Mouse (Mus musculus): ENCODE results near the gene Dpep2nb. TPM values are rescaled to one million over a fixed set of nuclear protein-coding genes. Genes with fewer than 3 reads are reported as not detected.

Gene Dpep2nb
- polyA plus RNA-seq, 1 experiment from 2014 or later, result not detected

- H3K9ac ChIP-seq (ENCODE audit: low read depth, low read length), result no peak overlapping the region
- no peak for ATAC-seq
- 93% methylated on average over 4 of the region's 4 CpGs for WGBS
- H3K4me2 ChIP-seq (ENCODE audit: low read length), result no peak overlapping the region
- no peaks in the 10 kb centered on the region for H3K9me3 ChIP-seq (ENCODE audit: control insufficient read depth, low read length)
- H3K4me1 ChIP-seq (ENCODE audit: control insufficient read depth, insufficient read depth, low read depth, low read length), result no peaks in the 10 kb centered on the region; the same call in 1 of the 2 replicates
- H3K4me3 ChIP-seq (ENCODE audit: low read length), result no peak overlapping the region
- H3K27ac ChIP-seq (ENCODE audit: low read depth, low read length), result no peak overlapping the region
- no peaks in the 10 kb centered on the region for H3K36me3 ChIP-seq (ENCODE audit: control insufficient read depth, insufficient read depth, low read length)
- H3K27me3 ChIP-seq (replicated peaks; ENCODE audit: control insufficient read depth, insufficient read depth, low read length), result no peaks in the 10 kb centered on the region
These were observed 49.2 kb downstream of the Dpep2nb start for GRCm38 (mm10) chr8:105956556-105956955.

GRCm38 (mm10) chr8:105951057-105951659 is 54.6 kb downstream of the Dpep2nb start:
- Histone ChIP-seq H3K36me3 (ENCODE audit: control insufficient read depth, insufficient read depth, low read length) (no peaks in the 10 kb centered on the region), H3K4me2 (ENCODE audit: low read length) (peak overlapping the region; percentile 10; the same call in 1 of the 2 replicates), H3K27ac (ENCODE audit: low read depth, low read length) (peak overlapping the region; percentile 77), H3K27me3 (replicated peaks; ENCODE audit: control insufficient read depth, insufficient read depth, low read length) (no peaks in the 10 kb centered on the region), H3K4me1 (ENCODE audit: control insufficient read depth, insufficient read depth, low read depth, low read length) (peaks cover 7% of the 10 kb centered on the region; the same call in 1 of the 2 replicates), H3K9me3 (ENCODE audit: control insufficient read depth, low read length) (no peaks in the 10 kb centered on the region), H3K9ac (ENCODE audit: low read depth, low read length) (no peak overlapping the region), H3K4me3 (ENCODE audit: low read length) (no peak overlapping the region)
- peak; percentile 95 for ATAC-seq
- 37% methylated on average over 7 of the region's 7 CpGs for WGBS

GRCm38 (mm10) chr8:105949350-105949749 is 56.4 kb downstream of the Dpep2nb start:
- no peaks in the 10 kb centered on the region for H3K27me3 ChIP-seq (replicated peaks; ENCODE audit: control insufficient read depth, insufficient read depth, low read length)
- WGBS, result 48% methylated on average over 10 of the region's 10 CpGs
- H3K9ac ChIP-seq (ENCODE audit: low read depth, low read length), result no peak overlapping the region
- peak; percentile 46 for ATAC-seq
- peak overlapping the region; percentile 31 for H3K27ac ChIP-seq (ENCODE audit: low read depth, low read length)
- no peaks in the 10 kb centered on the region for H3K9me3 ChIP-seq (ENCODE audit: control insufficient read depth, low read length)
- H3K4me2 ChIP-seq (ENCODE audit: low read length), result no peak overlapping the region
- H3K36me3 ChIP-seq (ENCODE audit: control insufficient read depth, insufficient read depth, low read length), result no peaks in the 10 kb centered on the region
- no peak overlapping the region for H3K4me3 ChIP-seq (ENCODE audit: low read length)
- H3K4me1 ChIP-seq (ENCODE audit: control insufficient read depth, insufficient read depth, low read depth, low read length), result peaks cover 7% of the 10 kb centered on the region; the same call in 1 of the 2 replicates

Small RNA genes within 50 kb of the gene (microRNA-seq; reads per million reads assigned to microRNA genes)
- not detected for gene Mir7074

Other genes with a start within 250 kb of the Dpep2nb start
- 82.7 and 82.9 TPM in 2 replicates for gene Gfod2, start 247.3 kb downstream of the Dpep2nb start, polyA plus RNA-seq (2015; fragmentation: Nextera tagmentation; extraction: Ambion mirVana)
- 8.9 and 9.3 TPM in 2 replicates for gene Ranbp10, start 178.6 kb downstream of the Dpep2nb start, polyA plus RNA-seq (2015; fragmentation: Nextera tagmentation; extraction: Ambion mirVana)
- 0.86 and 1.4 TPM in 2 replicates for gene Tsnaxip1, start 178.2 kb downstream of the Dpep2nb start, polyA plus RNA-seq (2015; fragmentation: Nextera tagmentation; extraction: Ambion mirVana)
- gene Cenpt, start 152.7 kb downstream of the Dpep2nb start, polyA plus RNA-seq (2015; fragmentation: Nextera tagmentation; extraction: Ambion mirVana), result 52.3 and 54.7 TPM in 2 replicates
- 52.5 and 55.9 TPM in 2 replicates for gene Thap11, start 150.8 kb downstream of the Dpep2nb start, polyA plus RNA-seq (2015; fragmentation: Nextera tagmentation; extraction: Ambion mirVana)
- gene Nutf2, start 145.4 kb downstream of the Dpep2nb start, polyA plus RNA-seq (2015; fragmentation: Nextera tagmentation; extraction: Ambion mirVana), result 118 and 158 TPM in 2 replicates
- 47.8 and 54.4 TPM in 2 replicates for gene Edc4, start 125.1 kb downstream of the Dpep2nb start, polyA plus RNA-seq (2015; fragmentation: Nextera tagmentation; extraction: Ambion mirVana)
- gene Nrn1l, start 112.4 kb downstream of the Dpep2nb start, polyA plus RNA-seq (2015; fragmentation: Nextera tagmentation; extraction: Ambion mirVana), result 0.95 and 1.3 TPM in 2 replicates
- 11.0 and 13.3 TPM in 2 replicates for gene Pskh1, start 105.5 kb downstream of the Dpep2nb start, polyA plus RNA-seq (2015; fragmentation: Nextera tagmentation; extraction: Ambion mirVana)
- 3.3 and 4.5 TPM in 2 replicates for gene Ctrl, start 72.1 kb downstream of the Dpep2nb start, polyA plus RNA-seq (2015; fragmentation: Nextera tagmentation; extraction: Ambion mirVana)
- 81.8 and 93.0 TPM in 2 replicates for gene Psmb10, start 67.5 kb downstream of the Dpep2nb start, polyA plus RNA-seq (2015; fragmentation: Nextera tagmentation; extraction: Ambion mirVana)
- gene Lcat, start 62.6 kb downstream of the Dpep2nb start, polyA plus RNA-seq (2015; fragmentation: Nextera tagmentation; extraction: Ambion mirVana), result 6.0 and 9.9 TPM in 2 replicates
- 14.6 and 17.1 TPM in 2 replicates for gene Slc12a4, start 39.9 kb downstream of the Dpep2nb start, polyA plus RNA-seq (2015; fragmentation: Nextera tagmentation; extraction: Ambion mirVana)
- not detected in 2 replicates for gene Dpep3, start 26.5 kb downstream of the Dpep2nb start, polyA plus RNA-seq (2015; fragmentation: Nextera tagmentation; extraction: Ambion mirVana)
- 30.3 and 31.8 TPM in 2 replicates for gene Dus2, start 14.6 kb downstream of the Dpep2nb start, polyA plus RNA-seq (2015; fragmentation: Nextera tagmentation; extraction: Ambion mirVana)
- 20.3 and 22.1 TPM in 2 replicates for gene Ddx28, start 5.9 kb upstream of the Dpep2nb start, polyA plus RNA-seq (2015; fragmentation: Nextera tagmentation; extraction: Ambion mirVana)
- 2.1 and 2.6 TPM in 2 replicates for gene Nfatc3, start 52.9 kb upstream of the Dpep2nb start, polyA plus RNA-seq (2015; fragmentation: Nextera tagmentation; extraction: Ambion mirVana)
- 0.18 and 0.27 TPM in 2 replicates for gene Esrp2, start 131.0 kb upstream of the Dpep2nb start, polyA plus RNA-seq (2015; fragmentation: Nextera tagmentation; extraction: Ambion mirVana)
- 23.5 and 24.2 TPM in 2 replicates for gene Pla2g15, start 144.4 kb upstream of the Dpep2nb start, polyA plus RNA-seq (2015; fragmentation: Nextera tagmentation; extraction: Ambion mirVana)
- gene Slc7a6, start 162.9 kb upstream of the Dpep2nb start, polyA plus RNA-seq (2015; fragmentation: Nextera tagmentation; extraction: Ambion mirVana), result 35.7 and 47.9 TPM in 2 replicates
- gene Slc7a6os, start 205.0 kb upstream of the Dpep2nb start, polyA plus RNA-seq (2015; fragmentation: Nextera tagmentation; extraction: Ambion mirVana), result 28.4 and 29.9 TPM in 2 replicates
- 64.7 and 64.8 TPM in 2 replicates for gene Prmt7, start 205.0 kb upstream of the Dpep2nb start, polyA plus RNA-seq (2015; fragmentation: Nextera tagmentation; extraction: Ambion mirVana)

Data from hindbrain, embryonic 16.5 days (tissue).